Mouse (Mus musculus) erythroblast, embryonic 14.5 days (primary cell): ENCODE data around the gene Zfp771.

Experiments used
- GATA1 ChIP-seq: IDR thresholded peaks from 2 replicates; pipeline ENCODE4 v1.6.1; 2012; ENCODE audit warnings: low read length, inconsistent platforms, mixed read lengths
- TAL1 ChIP-seq: IDR thresholded peaks from 3 replicates; pipeline ENCODE4 v1.6.1; 2012; ENCODE audit warnings: low read length, inconsistent platforms, mixed read lengths

- TF ChIP-seq GATA1 (no peak), TAL1 (no peak)
Measured at GRCm38 (mm10) chr7:127289306-127289705, 45.2 kb downstream of the Zfp771 start.
